Mouse (Mus musculus) lung, embryonic 14.5 days (tissue): ENCODE results near the gene Zfp280d. TPM values are rescaled to one million over a fixed set of nuclear protein-coding genes. Genes with fewer than 3 reads are reported as not detected.
"Not testable (repeated sequence)": the region's sequence is repeated elsewhere in the genome, so short reads cannot be mapped to it uniquely, and the experiment has no call there.

Experiments used
- ATAC-seq: fragments of 200-750 bp; cut with Nextera tagmentation; 2 replicates; pipeline ENCODE4 v1.8.0; 2017; ENCODE audit warnings: mild to moderate bottlenecking, moderate TSS enrichment, moderate library complexity; ENCODE audit not compliant: insufficient read depth
- DNase-seq: peaks from one replicate; pipeline ENCODE4 v3.0.0-alpha.2; 2015
- H3K27ac ChIP-seq: fragments of 300-500 bp; sonication (generic); 2 replicates; pipeline ENCODE4 v1.5.1; 2014; ENCODE audit warnings: low read depth, mild to moderate bottlenecking, moderate library complexity
- H3K27me3 ChIP-seq: fragments of 300-500 bp; sonication (generic); 2 replicates; pipeline ENCODE4 v1.6.1; 2014; ENCODE audit warnings: low read length, control low read depth; ENCODE audit not compliant: insufficient read depth
- H3K36me3 ChIP-seq: fragments of 300-500 bp; sonication (generic); 2 replicates; pipeline ENCODE4 v1.6.1; 2014; ENCODE audit warnings: control low read depth; ENCODE audit not compliant: insufficient read depth
- H3K4me1 ChIP-seq: fragments of 300-500 bp; sonication (generic); 2 replicates; pipeline ENCODE4 v1.6.1; 2014; ENCODE audit warnings: antibody characterized with exemption, control low read depth; ENCODE audit not compliant: insufficient read depth
- H3K4me2 ChIP-seq: fragments of 300-500 bp; sonication (generic); 2 replicates; pipeline ENCODE4 v1.6.1; 2014; ENCODE audit warnings: mild to moderate bottlenecking
- H3K4me3 ChIP-seq: fragments of 300-500 bp; sonication (generic); 2 replicates; pipeline ENCODE4 v1.5.1; 2014; ENCODE audit warnings: low read depth, low read length
- H3K9ac ChIP-seq: fragments of 300-500 bp; sonication (generic); 2 replicates; pipeline ENCODE4 v1.6.1; 2014
- H3K9me3 ChIP-seq: fragments of 300-500 bp; sonication (generic); 2 replicates; pipeline ENCODE4 v1.6.1; 2016; ENCODE audit warnings: low read depth, low read length, control low read depth
- CTCF ChIP-seq: IDR thresholded peaks from 2 replicates; pipeline ENCODE4 v1.5.1; 2016; ENCODE audit warnings: antibody characterized with exemption, low read depth
- WGBS: fragments of 180-500 bp; shearing (Covaris S2); extraction: QIAGEN DNeasy Blood & Tissue Kit; methylation state at CpG from one replicate; pipeline ENCODE4 v1.1.7; 2014; 5-methylcytosine and 5-hydroxymethylcytosine counted together
- polyA plus RNA-seq: library from polyadenylated mRNA; unstranded; fragments of >200 nt; fragmentation: Nextera tagmentation; extraction: Ambion mirVana; gene quantifications from 2 replicates; pipeline ENCODE4 v1.2.1, GENCODE M21; 2014

Gene Zfp280d
- polyA plus RNA-seq, 1 experiment from 2014 or later: 47.5 TPM

DNA sequence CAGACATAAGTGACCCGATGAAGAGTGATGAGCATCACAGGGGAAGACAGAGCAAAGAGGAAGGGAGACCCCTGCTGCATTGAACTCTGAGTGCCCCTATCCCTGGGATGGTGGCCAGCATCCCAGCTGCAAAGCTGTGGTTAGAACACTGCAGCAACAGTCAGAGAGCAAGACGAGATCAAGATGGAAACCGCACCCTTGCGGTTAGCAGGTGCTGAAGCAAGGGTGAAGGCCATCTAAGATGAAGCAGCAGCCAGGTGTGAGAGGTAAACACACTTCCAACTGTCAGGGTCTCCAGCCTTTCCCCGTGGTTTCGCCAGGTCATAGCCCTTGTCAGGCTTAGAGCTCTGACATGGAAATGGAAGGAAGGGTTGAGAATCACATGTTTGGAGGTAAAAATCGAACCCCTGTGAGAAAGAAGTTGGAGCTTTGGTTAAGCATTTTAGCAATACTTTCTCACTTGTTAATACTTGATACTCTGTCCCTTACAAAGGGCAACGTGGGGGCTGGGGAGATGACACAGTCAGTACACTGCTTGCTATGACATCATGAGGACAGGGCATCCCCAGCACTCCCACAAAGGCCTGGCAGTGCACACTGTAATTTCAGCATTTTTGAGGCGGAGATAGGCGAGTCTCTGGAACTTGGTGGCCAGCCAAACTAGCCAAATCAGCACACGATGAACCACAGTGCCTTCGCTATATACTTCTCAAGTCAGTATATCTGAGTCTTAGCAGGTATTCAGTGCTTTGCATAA, 115.8 kb downstream of the Zfp280d start:
- Histone ChIP-seq H3K4me2 (no peak overlapping the region), H3K27me3 (no peaks in the 10 kb centered on the region), H3K9ac (no peak overlapping the region), H3K9me3 (no peaks in the 10 kb centered on the region), H3K36me3 (no peaks in the 10 kb centered on the region), H3K4me1 (no peaks in the 10 kb centered on the region), H3K4me3 (no peak overlapping the region), H3K27ac (no peak overlapping the region)
- WGBS: 74% methylated on average over 12 of the region's 12 CpGs
- ATAC-seq: no peak
- no peak for DNase-seq
- TF ChIP-seq CTCF: no peak

DNA sequence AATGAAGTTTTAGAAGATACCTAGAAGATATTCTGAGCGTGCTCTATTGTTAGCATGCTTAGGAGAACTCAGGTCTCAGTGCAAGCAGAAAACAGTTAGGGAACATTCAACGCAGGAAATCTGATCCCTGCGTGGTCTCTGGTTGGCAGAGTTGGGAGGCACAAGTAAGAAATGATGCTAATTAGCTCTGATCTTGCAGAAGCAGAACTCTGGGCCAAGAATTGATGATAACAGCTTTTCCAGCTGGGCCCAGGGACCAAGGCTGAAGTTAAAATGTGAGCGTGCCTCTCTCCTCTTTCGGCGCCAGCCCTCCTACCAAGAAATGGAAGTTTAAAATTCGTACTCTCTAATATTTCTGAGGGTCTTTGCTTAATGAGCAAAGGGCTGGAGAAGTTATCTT, 118.0 kb downstream of the Zfp280d start:
- no peak overlapping the region for H3K9ac ChIP-seq
- H3K4me2 ChIP-seq: no peak overlapping the region
- TF ChIP-seq CTCF: no peak
- no peaks in the 10 kb centered on the region for H3K9me3 ChIP-seq
- ATAC-seq: no peak
- 71% methylated on average over 7 of the region's 7 CpGs for WGBS
- no peaks in the 10 kb centered on the region; the same call in 1 of the 2 replicates for H3K4me1 ChIP-seq
- no peak overlapping the region for H3K27ac ChIP-seq
- no peaks in the 10 kb centered on the region for H3K36me3 ChIP-seq
- H3K27me3 ChIP-seq: no peaks in the 10 kb centered on the region
- no peak for DNase-seq
- no peak overlapping the region for H3K4me3 ChIP-seq

DNA sequence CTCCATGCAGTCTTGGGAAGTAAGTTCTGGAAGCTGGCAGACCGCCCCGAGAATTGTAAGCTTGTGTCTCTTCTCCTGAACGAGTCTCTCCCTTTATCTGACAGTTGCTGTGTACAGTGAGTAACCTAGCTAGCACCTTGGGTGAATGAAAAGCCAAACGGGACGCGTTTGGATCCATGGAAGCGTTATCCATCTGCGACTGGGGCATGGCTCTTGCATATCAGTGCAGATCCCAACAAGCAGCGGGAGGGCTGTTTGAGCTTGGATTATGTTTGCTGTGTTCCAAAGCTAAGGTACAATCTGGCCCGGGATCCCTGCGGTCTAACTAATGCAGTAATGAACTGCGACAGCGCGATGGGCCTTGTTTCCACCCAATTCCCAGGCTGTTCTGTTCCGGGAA, 118.6 kb downstream of the Zfp280d start:
- TF ChIP-seq CTCF: no peak
- no peaks in the 10 kb centered on the region for H3K9me3 ChIP-seq
- H3K4me1 ChIP-seq: no peaks in the 10 kb centered on the region; the same call in 1 of the 2 replicates
- H3K4me2 ChIP-seq: no peak overlapping the region
- no peaks in the 10 kb centered on the region for H3K27me3 ChIP-seq
- 84% methylated on average over 15 of the region's 15 CpGs for WGBS
- no peaks in the 10 kb centered on the region for H3K36me3 ChIP-seq
- H3K4me3 ChIP-seq: no peak overlapping the region
- ATAC-seq: no peak
- no peak overlapping the region for H3K9ac ChIP-seq
- DNase-seq: no peak
- no peak overlapping the region for H3K27ac ChIP-seq

DNA sequence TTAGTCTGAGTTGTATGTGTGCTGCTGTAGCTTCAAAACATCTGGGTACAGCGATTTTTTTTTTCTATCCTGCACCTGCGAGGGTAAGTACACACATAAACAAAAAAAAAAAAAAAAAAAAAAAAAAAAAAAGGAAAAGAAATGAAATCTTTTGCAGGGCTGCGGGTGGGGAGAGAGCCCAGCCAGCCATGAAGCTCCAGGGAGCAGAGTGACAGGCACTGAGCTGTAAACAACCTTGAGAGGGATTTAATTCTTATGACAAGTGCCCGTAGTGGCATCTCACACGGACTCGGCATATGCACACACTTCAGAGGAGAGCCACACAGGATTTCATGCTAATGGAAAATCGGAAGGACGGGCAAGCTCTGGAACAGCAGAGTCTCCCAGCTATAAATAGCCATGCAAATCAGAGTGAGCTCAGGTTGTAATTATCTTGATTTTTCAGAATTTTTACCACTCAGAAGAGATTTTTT, 119.2 kb downstream of the Zfp280d start:
- H3K27ac ChIP-seq: no peak overlapping the region
- no peaks in the 10 kb centered on the region for H3K27me3 ChIP-seq
- ATAC-seq: no peak
- DNase-seq: no peak
- 62% methylated on average over 8 of the region's 8 CpGs for WGBS
- no peak overlapping the region for H3K4me3 ChIP-seq
- no peaks in the 10 kb centered on the region; the same call in 1 of the 2 replicates for H3K4me1 ChIP-seq
- H3K4me2 ChIP-seq: no peak overlapping the region
- TF ChIP-seq CTCF: no peak
- no peaks in the 10 kb centered on the region for H3K36me3 ChIP-seq
- no peaks in the 10 kb centered on the region for H3K9me3 ChIP-seq
- H3K9ac ChIP-seq: no peak overlapping the region

DNA sequence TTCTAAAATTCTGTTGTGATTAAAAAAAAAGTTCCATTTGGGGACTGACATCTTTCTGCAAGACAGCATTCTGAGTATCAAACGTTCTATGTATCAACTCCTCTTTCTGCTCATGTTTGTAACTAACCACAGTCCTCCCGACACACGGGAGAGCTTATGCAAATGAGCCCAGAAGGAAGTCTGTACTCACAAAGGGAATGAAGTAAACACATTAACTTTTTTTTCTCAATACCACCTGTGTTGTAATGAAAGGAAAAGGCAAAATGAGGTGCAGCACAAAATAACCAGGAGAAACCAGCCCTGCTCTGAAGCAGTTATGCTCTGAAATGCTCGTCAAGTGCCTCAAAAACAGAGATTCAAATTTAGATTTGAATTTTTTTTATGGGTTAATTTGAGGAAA, 125.5 kb downstream of the Zfp280d start:
- WGBS: 41% methylated on average over 4 of the region's 4 CpGs
- H3K27me3 ChIP-seq: no peaks in the 10 kb centered on the region
- H3K4me3 ChIP-seq: no peak overlapping the region
- DNase-seq (no peak), ATAC-seq (no peak)
- no peak overlapping the region for H3K9ac ChIP-seq
- H3K4me2 ChIP-seq: no peak overlapping the region
- no peak for TF ChIP-seq CTCF
- no peaks in the 10 kb centered on the region for H3K36me3 ChIP-seq
- no peaks in the 10 kb centered on the region; the same call in 1 of the 2 replicates for H3K4me1 ChIP-seq
- no peaks in the 10 kb centered on the region for H3K9me3 ChIP-seq
- H3K27ac ChIP-seq: no peak overlapping the region

DNA sequence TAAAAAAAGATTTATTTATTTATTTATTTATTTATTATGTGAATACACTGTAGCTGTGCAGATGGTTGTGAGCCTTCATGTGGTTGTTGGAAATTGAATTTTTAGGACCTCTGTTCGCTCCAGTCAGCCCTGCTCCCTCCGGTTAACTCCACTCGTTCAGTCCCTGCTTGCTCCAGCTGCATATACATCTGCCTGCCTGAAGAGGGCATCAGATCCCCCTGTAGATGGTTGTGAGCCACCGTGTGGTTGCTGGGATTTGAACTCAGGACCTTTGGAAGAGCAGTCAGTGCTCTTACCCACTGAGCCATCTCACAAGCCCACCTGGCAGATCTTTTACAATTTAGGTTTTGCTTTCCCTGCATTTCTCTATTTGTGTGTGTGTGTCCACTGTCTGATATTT, 127.1 kb downstream of the Zfp280d start:
- peak; percentile 17 for TF ChIP-seq CTCF
- not testable (repeated sequence) for DNase-seq, H3K4me1 ChIP-seq, H3K4me2 ChIP-seq, H3K27me3 ChIP-seq, H3K36me3 ChIP-seq, ATAC-seq, H3K4me3 ChIP-seq, H3K9me3 ChIP-seq, H3K27ac ChIP-seq, H3K9ac ChIP-seq
- 72% methylated on average over 4 of the region's 4 CpGs for WGBS

DNA sequence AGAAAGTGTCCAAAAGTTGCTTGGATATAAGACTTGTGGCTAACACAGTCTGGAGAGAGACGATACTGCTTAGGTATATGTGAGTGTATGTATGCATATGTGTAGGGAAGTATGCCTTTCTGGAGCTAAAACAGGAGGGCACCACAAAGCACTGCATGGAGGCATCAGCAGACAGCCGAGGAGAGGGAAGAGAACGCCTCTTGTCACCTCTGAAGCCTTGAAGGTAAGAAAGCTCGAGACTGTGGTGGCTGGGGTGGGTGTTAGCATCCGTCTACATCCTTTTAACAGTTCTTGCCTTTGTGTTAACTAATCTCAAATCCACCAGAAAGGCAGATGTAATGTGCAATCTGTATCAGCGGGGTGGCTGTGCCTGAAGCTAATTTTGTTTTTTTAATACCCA, 128.8 kb downstream of the Zfp280d start:
- DNase-seq: no peak
- Histone ChIP-seq H3K27ac (no peak overlapping the region), H3K4me2 (no peak overlapping the region), H3K27me3 (no peaks in the 10 kb centered on the region), H3K4me1 (no peaks in the 10 kb centered on the region), H3K36me3 (no peaks in the 10 kb centered on the region), H3K9ac (no peak overlapping the region), H3K4me3 (no peak overlapping the region), H3K9me3 (no peaks in the 10 kb centered on the region)
- 69% methylated on average over 6 of the region's 6 CpGs for WGBS
- no peak for ATAC-seq
- TF ChIP-seq CTCF: no peak
